Mouse (Mus musculus): ENCODE measurements around the gene Smim26. TPM values are rescaled to one million over a fixed set of nuclear protein-coding genes. Genes with fewer than 3 reads are reported as not detected.
A peak's percentile ranks its signal among the peaks of the same experiment; 100 is the strongest.
"Not testable (repeated sequence)": the region's sequence is repeated elsewhere in the genome, so short reads cannot be mapped to it uniquely, and the experiment has no call there.

Gene Smim26
- polyA plus RNA-seq, 1 experiment: 26.5 TPM

DNA sequence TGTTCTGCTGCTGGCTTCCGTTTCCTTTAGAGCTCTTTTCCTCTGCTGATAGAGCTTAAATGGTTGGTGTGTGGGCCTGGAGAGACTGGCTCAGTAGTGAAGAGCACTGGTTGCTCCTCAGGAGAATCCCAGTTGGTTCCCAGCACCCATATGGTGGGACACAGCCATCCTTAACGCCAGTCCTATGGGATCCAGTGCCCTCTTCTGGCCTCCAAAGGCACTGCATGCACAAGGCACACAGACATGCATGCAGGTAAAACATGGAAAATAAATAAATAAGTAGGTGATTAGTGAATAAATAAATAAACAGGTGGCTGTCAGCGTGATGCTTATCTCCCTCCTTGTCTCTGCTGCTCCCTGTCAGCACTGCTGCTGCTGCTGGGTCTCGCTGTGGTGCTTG lies 5.1 kb upstream of the Smim26 start:
- Histone ChIP-seq H3K27ac (ENCODE audit: insufficient read depth, low read depth, low read length) (no peak overlapping the region), H3K4me1 (ENCODE audit: control insufficient read depth, insufficient read depth, low read length) (no peaks in the 10 kb centered on the region), H3K4me3 (ENCODE audit: insufficient read depth, low read length) (no peak overlapping the region)
- TF ChIP-seq POLR2A (IDR thresholded peaks at IDR 0.05; ENCODE audit: borderline replicate concordance, low read depth, low read length): no peak
- TF ChIP-seq CTCF (IDR thresholded peaks at IDR 0.05; ENCODE audit: low read depth, low read length): peak; percentile 23; the same call in 1 of the 2 replicates

DNA sequence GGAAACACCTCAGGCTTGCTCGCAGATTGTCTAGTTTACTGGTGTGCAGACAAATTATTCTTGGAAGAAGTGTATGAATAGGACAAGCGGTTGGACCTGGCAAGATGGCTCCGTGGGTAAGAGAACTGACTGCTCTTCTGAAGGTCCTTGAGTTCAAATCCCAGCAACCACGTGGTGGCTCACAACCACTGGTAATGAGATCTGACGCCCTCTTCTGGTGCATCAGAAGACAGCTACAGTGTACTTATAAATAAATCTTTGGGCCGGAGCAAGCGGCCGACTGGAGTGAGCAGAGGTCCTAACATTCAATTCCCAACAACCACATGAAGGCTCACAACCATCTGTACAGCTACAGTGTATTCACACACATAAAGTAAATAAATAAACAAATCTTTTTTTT lies 818 bp upstream of the Smim26 start:
- H3K4me3 ChIP-seq (ENCODE audit: insufficient read depth, low read length); H3K27ac ChIP-seq (ENCODE audit: insufficient read depth, low read depth, low read length): not testable (repeated sequence)

GRCm38 (mm10) chr2:144598006-144598405 lies 4.2 kb downstream of the Smim26 start:
- H3K4me3 ChIP-seq (ENCODE audit: insufficient read depth, low read length): no peak overlapping the region
- TF ChIP-seq CTCF (IDR thresholded peaks at IDR 0.05; ENCODE audit: low read depth, low read length) (no peak), POLR2A (IDR thresholded peaks at IDR 0.05; ENCODE audit: borderline replicate concordance, low read depth, low read length) (no peak)
- no peak overlapping the region for H3K27ac ChIP-seq (ENCODE audit: insufficient read depth, low read depth, low read length)
- H3K4me1 ChIP-seq (ENCODE audit: control insufficient read depth, insufficient read depth, low read length): peaks cover 2% of the 10 kb centered on the region

More for the DNA sequence above, 818 bp upstream of the Smim26 start:
- H3K4me1 ChIP-seq (ENCODE audit: control insufficient read depth, insufficient read depth, low read length): not testable (repeated sequence)

DNA sequence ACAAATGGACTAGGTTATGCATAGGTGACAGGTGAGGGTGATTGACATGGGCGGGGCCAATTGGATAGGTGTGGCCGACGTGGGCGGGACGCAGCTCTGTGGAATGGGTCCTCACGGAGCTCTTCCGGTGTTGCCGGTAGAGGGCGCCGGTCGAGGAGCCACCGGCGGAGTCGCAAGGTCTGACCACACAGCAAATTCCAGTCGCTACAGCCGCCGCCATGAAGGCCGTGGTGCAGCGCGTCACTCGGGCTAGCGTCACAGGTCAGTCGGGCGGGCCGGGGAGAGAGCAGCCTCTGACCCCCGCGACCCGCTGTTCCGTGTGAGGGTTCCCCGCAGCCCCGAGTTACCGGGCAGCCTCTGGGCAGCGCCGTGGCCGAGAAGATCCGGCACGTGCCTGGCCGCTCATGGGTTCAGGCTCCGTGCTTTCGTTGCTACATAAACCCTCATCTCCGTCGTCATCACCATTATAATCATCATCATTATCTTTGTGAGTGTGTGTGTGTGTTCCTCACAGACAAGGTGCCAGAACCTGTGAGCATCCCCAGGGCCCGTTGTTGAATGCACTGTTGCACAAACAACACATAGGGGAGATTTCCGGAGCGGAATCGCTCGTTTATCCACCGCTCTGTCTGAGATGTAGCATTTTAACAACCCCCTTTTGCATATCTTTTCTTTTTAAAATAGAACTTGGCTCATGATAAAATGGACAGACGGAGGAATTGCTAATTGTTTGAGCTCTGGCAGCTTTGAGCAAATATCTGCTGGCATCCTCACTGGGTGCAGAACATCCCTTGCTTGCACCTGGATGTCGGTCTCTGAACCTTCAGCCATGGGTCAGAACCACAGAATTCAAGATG lies 6.2 kb downstream of the Smim26 start, which contains the start of gene Dtd1:
Gene Dtd1, plus strand, starts transcription at position 67 of the 857 bp plus-strand sequence.
- Histone ChIP-seq H3K27ac (ENCODE audit: insufficient read depth, low read depth, low read length) (no peak within 1 kb of the TSS), H3K4me3 (ENCODE audit: insufficient read depth, low read length) (peak within 1 kb of the TSS; percentile 94), H3K4me1 (ENCODE audit: control insufficient read depth, insufficient read depth, low read length) (no peaks in the 10 kb centered on the region; the same call in 1 of the 2 replicates)
- TF ChIP-seq CTCF (IDR thresholded peaks at IDR 0.05; ENCODE audit: low read depth, low read length): no peak
- TF ChIP-seq POLR2A (IDR thresholded peaks at IDR 0.05; ENCODE audit: borderline replicate concordance, low read depth, low read length): no peak

DNA sequence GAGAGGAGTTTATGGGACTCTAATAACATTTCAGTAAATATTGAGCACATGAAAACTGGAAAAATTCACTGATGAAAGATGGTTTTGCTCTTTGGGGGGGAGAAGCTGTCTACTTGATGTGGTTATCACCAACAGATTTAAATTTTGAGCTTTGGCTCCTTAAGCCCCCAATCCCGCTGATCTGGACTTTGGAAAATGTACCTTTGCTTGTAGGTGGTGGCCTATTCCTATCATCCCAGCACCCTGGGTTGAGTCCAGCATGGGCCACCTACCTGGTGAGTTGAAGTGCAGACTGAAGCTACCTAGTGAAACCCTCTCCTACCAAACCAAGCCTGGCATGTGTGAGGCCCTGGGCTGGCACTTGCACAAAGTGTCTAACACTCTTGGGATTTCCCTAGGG lies 7.7 kb downstream of the Smim26 start:
- H3K4me3 ChIP-seq (ENCODE audit: insufficient read depth, low read length): no peak overlapping the region
- no peak for TF ChIP-seq POLR2A (IDR thresholded peaks at IDR 0.05; ENCODE audit: borderline replicate concordance, low read depth, low read length)
- TF ChIP-seq CTCF (IDR thresholded peaks at IDR 0.05; ENCODE audit: low read depth, low read length): no peak
- H3K4me1 ChIP-seq (ENCODE audit: control insufficient read depth, insufficient read depth, low read length): no peaks in the 10 kb centered on the region; the same call in 1 of the 2 replicates
- H3K27ac ChIP-seq (ENCODE audit: insufficient read depth, low read depth, low read length): no peak overlapping the region

DNA sequence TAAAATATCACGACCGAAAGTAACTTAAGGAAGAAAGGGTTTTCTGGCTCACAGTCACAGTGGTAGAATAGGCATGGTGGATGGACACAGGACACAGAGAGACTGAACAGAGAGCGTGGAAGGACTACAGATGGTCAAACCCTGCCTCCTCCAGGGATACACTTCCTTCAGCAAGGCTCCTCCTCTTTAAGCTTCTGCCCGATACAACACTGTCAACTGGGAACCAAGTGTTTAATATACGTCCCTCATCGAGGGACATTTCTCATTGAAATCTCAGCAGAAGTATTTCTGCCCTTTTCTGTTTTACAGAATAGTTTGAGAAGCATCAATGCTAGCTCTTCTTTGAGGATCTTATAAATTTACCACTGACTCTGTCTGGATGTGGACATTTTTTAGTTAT lies 20.1 kb downstream of the Smim26 start:
- Histone ChIP-seq H3K4me1 (ENCODE audit: control insufficient read depth, insufficient read depth, low read length) (no peaks in the 10 kb centered on the region), H3K4me3 (ENCODE audit: insufficient read depth, low read length) (no peak overlapping the region), H3K27ac (ENCODE audit: insufficient read depth, low read depth, low read length) (no peak overlapping the region)
- TF ChIP-seq POLR2A (IDR thresholded peaks at IDR 0.05; ENCODE audit: borderline replicate concordance, low read depth, low read length) (no peak), CTCF (IDR thresholded peaks at IDR 0.05; ENCODE audit: low read depth, low read length) (no peak)

DNA sequence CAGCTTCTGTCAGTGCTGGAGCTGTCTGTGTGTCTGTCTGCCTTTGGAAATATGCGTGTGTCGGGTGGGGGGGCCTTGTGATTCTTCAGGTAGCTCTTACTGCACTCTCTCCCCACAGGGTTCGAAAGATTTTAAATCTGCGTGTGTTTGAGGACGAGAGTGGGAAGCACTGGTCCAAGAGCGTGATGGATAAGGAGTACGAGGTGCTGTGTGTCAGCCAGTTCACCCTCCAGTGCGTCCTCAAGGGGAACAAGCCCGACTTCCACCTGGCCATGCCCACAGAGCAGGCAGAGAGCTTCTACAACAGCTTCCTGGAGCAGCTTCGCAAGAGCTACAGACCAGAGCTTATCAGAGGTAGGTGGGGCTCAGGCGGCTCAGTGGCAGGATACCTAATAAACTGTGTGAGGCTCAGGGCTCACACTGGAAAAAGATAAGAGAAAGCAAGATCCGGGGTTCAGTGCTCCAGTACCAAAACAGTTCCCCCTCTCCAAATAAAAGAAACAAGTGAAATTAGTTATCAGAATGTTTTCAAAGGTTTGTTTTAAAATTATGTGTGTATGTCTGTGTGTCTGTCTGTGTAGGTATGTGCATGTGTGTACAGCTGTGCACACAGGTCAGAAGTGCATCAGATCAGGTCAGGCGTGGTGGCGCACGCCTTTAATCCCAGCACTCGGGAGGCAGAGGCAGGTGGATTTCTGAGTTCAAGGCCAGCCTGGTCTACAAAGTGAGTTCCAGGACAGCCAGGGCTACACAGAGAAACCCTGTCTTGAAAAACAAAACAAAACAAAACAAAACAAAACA lies 23.4 kb downstream of the Smim26 start:
- H3K4me3 ChIP-seq (ENCODE audit: insufficient read depth, low read length): no peak overlapping the region
- no peak overlapping the region for H3K27ac ChIP-seq (ENCODE audit: insufficient read depth, low read depth, low read length)
- H3K4me1 ChIP-seq (ENCODE audit: control insufficient read depth, insufficient read depth, low read length): peaks cover 4% of the 10 kb centered on the region; the same call in 1 of the 2 replicates
- TF ChIP-seq POLR2A (IDR thresholded peaks at IDR 0.05; ENCODE audit: borderline replicate concordance, low read depth, low read length): no peak
- no peak for TF ChIP-seq CTCF (IDR thresholded peaks at IDR 0.05; ENCODE audit: low read depth, low read length)

DNA sequence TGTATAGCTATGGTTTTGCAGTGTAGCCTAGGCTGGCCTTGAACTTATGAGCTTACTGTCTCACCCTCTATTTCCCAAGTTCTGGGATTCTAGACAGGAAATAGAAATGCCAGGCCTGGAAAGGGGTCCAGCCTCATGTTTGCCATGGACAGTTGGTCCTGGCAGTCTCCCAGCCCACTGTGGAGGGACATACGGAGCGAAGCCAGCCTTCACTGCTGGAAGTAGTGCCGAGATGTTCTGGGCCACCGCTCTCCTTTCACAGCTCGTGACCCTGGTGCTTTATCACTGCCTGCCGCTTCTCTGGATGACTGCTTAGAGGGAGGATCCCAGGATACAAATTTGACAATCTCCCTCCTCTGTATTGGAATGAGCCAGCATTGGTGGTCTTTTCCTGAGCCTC lies 27.6 kb downstream of the Smim26 start:
- Histone ChIP-seq H3K4me1 (ENCODE audit: control insufficient read depth, insufficient read depth, low read length) (peaks cover 4% of the 10 kb centered on the region; the same call in 1 of the 2 replicates), H3K4me3 (ENCODE audit: insufficient read depth, low read length) (no peak overlapping the region), H3K27ac (ENCODE audit: insufficient read depth, low read depth, low read length) (no peak overlapping the region)
- TF ChIP-seq CTCF (IDR thresholded peaks at IDR 0.05; ENCODE audit: low read depth, low read length): no peak
- no peak for TF ChIP-seq POLR2A (IDR thresholded peaks at IDR 0.05; ENCODE audit: borderline replicate concordance, low read depth, low read length)

- no peak for TF ChIP-seq CTCF (IDR thresholded peaks at IDR 0.05; ENCODE audit: low read depth, low read length)
- TF ChIP-seq POLR2A (IDR thresholded peaks at IDR 0.05; ENCODE audit: borderline replicate concordance, low read depth, low read length): no peak
- H3K27ac ChIP-seq (ENCODE audit: insufficient read depth, low read depth, low read length): no peak overlapping the region
- H3K4me3 ChIP-seq (ENCODE audit: insufficient read depth, low read length): no peak overlapping the region
- no peaks in the 10 kb centered on the region for H3K4me1 ChIP-seq (ENCODE audit: control insufficient read depth, insufficient read depth, low read length)
Observed at GRCm38 (mm10) chr2:144633551-144633950, 39.7 kb downstream of the Smim26 start.

DNA sequence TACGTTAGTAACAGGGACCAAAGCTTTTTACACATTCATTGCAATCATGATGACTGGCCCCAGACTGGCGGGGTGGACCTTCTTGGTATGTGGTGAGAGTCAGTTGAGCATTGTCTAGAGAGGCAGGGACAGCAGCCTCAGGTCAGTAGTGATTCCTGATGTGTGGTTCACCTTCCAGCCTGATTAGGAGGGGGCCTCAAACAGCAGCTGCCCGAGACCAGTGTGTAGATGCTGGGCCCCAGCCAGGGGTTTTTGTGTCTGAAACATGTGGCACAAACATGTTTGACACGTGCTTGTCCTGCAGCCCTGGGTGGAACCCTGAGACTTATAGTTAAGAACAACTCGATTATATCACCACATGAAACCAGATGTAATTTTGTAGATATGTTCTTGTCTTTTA lies 40.4 kb downstream of the Smim26 start:
- TF ChIP-seq CTCF (IDR thresholded peaks at IDR 0.05; ENCODE audit: low read depth, low read length) (no peak), POLR2A (IDR thresholded peaks at IDR 0.05; ENCODE audit: borderline replicate concordance, low read depth, low read length) (no peak)
- Histone ChIP-seq H3K4me3 (ENCODE audit: insufficient read depth, low read length) (no peak overlapping the region), H3K4me1 (ENCODE audit: control insufficient read depth, insufficient read depth, low read length) (no peaks in the 10 kb centered on the region), H3K27ac (ENCODE audit: insufficient read depth, low read depth, low read length) (no peak overlapping the region)
